Mouse (Mus musculus) midbrain, embryonic 16.5 days (tissue): ENCODE data around the gene Slc6a5. TPM values are rescaled to one million over a fixed set of nuclear protein-coding genes. Genes with fewer than 3 reads are reported as not detected.
"Not testable (repeated sequence)": the region's sequence is repeated elsewhere in the genome, so short reads cannot be mapped to it uniquely, and the experiment has no call there.

Experiments used
- ATAC-seq: fragments of 200-750 bp; cut with Nextera tagmentation; 2 replicates; pipeline ENCODE4 v1.8.0; 2017; ENCODE audit warnings: moderate TSS enrichment
- H3K27ac ChIP-seq: fragments of 300-500 bp; sonication (generic); 2 replicates; pipeline ENCODE4 v1.5.1; 2014; ENCODE audit warnings: mild to moderate bottlenecking, low read length, mixed read lengths
- H3K27me3 ChIP-seq: fragments of 300-500 bp; sonication (generic); 2 replicates; pipeline ENCODE4 v1.6.1; 2014; ENCODE audit warnings: low read depth, low read length, mixed read lengths; ENCODE audit not compliant: control insufficient read depth, insufficient read depth
- H3K36me3 ChIP-seq: fragments of 300-500 bp; sonication (generic); 2 replicates; pipeline ENCODE4 v1.6.1; 2014; ENCODE audit warnings: mild to moderate bottlenecking, low read length, moderate library complexity, mixed read lengths; ENCODE audit not compliant: control insufficient read depth, insufficient read depth
- H3K4me1 ChIP-seq: fragments of 300-500 bp; sonication (generic); 2 replicates; pipeline ENCODE4 v1.6.1; 2014; ENCODE audit warnings: mild to moderate bottlenecking, low read length, mixed read lengths; ENCODE audit not compliant: control insufficient read depth, insufficient read depth
- H3K4me2 ChIP-seq: fragments of 300-500 bp; sonication (generic); 2 replicates; pipeline ENCODE4 v1.6.1; 2014; ENCODE audit warnings: mild to moderate bottlenecking, low read length, mixed read lengths
- H3K4me3 ChIP-seq: fragments of 300-500 bp; sonication (generic); 2 replicates; pipeline ENCODE4 v1.5.1; 2014; ENCODE audit warnings: low read depth, mild to moderate bottlenecking, low read length, moderate library complexity, mixed read lengths
- H3K9ac ChIP-seq: fragments of 300-500 bp; sonication (generic); 2 replicates; pipeline ENCODE4 v1.6.1; 2014; ENCODE audit warnings: low read depth, low read length, mixed read lengths
- H3K9me3 ChIP-seq: fragments of 300-500 bp; sonication (generic); replicated peaks from 2 replicates; pipeline ENCODE4 v1.6.1; 2014; ENCODE audit warnings: mild to moderate bottlenecking, low read length, mixed read lengths; ENCODE audit not compliant: control insufficient read depth, poor library complexity, severe bottlenecking
- WGBS: fragments of 180-500 bp; shearing (Covaris S2); extraction: QIAGEN DNeasy Blood & Tissue Kit; methylation state at CpG from one replicate; pipeline ENCODE4 v1.1.7; 2014; 5-methylcytosine and 5-hydroxymethylcytosine counted together
- polyA plus RNA-seq: library from polyadenylated mRNA; unstranded; fragments of >200 nt; fragmentation: Nextera tagmentation; extraction: Ambion mirVana; gene quantifications from 2 replicates; pipeline ENCODE4 v1.2.1, GENCODE M21; 2015

Gene Slc6a5
- polyA plus RNA-seq, 1 experiment from 2014 or later, result 0.40 TPM

GRCm38 (mm10) chr7:49922928-49923327, 13.0 kb downstream of the Slc6a5 start:
- H3K9ac ChIP-seq, result peak overlapping the region; percentile 45
- H3K4me3 ChIP-seq, result no peak overlapping the region
- peaks cover 5% of the 10 kb centered on the region; the same call in 1 of the 2 replicates for H3K4me1 ChIP-seq
- ATAC-seq, result peak; percentile 77
- no peaks in the 10 kb centered on the region for H3K36me3 ChIP-seq
- peak overlapping the region; percentile 74 for H3K27ac ChIP-seq
- 0 out of 2 replicates have a peak, but pooled peaks cover 3% of the 10 kb centered on the region for H3K27me3 ChIP-seq
- H3K9me3 ChIP-seq, result 0 out of 2 replicates have a peak, but pooled peaks cover 2% of the 10 kb centered on the region
- 19% methylated on average over 4 of the region's 4 CpGs for WGBS
- H3K4me2 ChIP-seq, result peak overlapping the region; percentile 35

- peak overlapping the region; percentile 35 for H3K4me2 ChIP-seq
- H3K36me3 ChIP-seq, result no peaks in the 10 kb centered on the region
- H3K27ac ChIP-seq, result peak overlapping the region; percentile 74
- no peaks in the 10 kb centered on the region for H3K27me3 ChIP-seq
- peak; percentile 90 for ATAC-seq
- WGBS, result 0% methylated on average over 13 of the region's 13 CpGs
- peaks cover 5% of the 10 kb centered on the region; the same call in 1 of the 2 replicates for H3K4me1 ChIP-seq
- no peak overlapping the region for H3K4me3 ChIP-seq
- 0 out of 2 replicates have a peak, but pooled peaks cover 2% of the 10 kb centered on the region for H3K9me3 ChIP-seq
- peak overlapping the region; percentile 45; the same call in 1 of the 2 replicates for H3K9ac ChIP-seq
These were observed 13.4 kb downstream of the Slc6a5 start for GRCm38 (mm10) chr7:49923376-49923775.

DNA sequence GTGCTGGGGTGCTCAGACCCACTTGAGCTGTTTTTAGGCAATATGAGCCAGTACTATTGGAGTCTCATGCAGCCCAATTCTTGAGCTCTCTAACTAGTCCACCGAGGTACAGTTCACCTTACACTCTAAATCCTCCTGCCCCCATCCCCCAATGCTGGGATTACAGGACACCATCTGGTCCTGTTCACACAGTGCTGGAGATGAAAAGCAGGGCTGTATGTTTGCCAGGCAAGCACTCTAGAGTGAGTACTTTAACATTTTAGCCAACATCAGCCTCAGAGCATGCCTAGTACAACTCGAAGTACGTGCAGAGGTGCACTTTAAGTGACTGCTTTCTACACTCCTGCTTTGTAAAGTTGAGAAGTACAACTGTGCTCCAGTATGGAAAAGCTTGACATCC, 18.6 kb downstream of the Slc6a5 start:
- 65% methylated on average over 3 of the region's 3 CpGs for WGBS

DNA sequence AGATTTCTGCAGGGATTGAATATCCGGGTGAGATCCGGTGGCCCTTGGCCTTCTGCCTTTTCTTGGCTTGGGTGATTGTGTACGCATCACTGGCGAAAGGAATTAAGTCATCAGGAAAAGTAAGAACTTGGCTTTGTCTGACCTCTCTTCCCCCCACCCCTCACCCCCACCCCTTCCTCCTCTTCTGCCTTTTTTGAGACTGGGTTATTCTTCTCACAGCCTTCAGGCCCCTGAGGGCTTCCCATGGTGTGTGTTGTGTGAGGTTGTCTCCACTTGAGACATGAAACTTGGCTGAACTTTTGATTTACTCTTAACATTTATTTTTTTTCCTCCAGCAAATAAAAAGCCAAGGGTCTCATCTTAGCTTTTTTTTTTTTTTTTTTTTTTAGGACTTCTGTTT, 20.1 kb downstream of the Slc6a5 start:
- Histone ChIP-seq H3K27me3 (no peaks in the 10 kb centered on the region), H3K9me3 (no peaks in the 10 kb centered on the region), H3K27ac (no peak overlapping the region), H3K4me3 (no peak overlapping the region), H3K36me3 (no peaks in the 10 kb centered on the region), H3K4me2 (no peak overlapping the region), H3K9ac (no peak overlapping the region), H3K4me1 (no peaks in the 10 kb centered on the region)
- 28% methylated on average over 4 of the region's 4 CpGs for WGBS
- no peak for ATAC-seq

More for the DNA sequence above, 18.6 kb downstream of the Slc6a5 start:
- Histone ChIP-seq H3K36me3 (no peaks in the 10 kb centered on the region), H3K4me2 (no peak overlapping the region), H3K9ac (no peak overlapping the region), H3K27me3 (no peaks in the 10 kb centered on the region), H3K9me3 (no peaks in the 10 kb centered on the region), H3K4me1 (no peaks in the 10 kb centered on the region), H3K27ac (no peak overlapping the region), H3K4me3 (no peak overlapping the region)
- no peak for ATAC-seq

GRCm38 (mm10) chr7:49933386-49934115, 23.6 kb downstream of the Slc6a5 start:
- not testable (repeated sequence) for H3K4me2 ChIP-seq, H3K4me1 ChIP-seq, H3K4me3 ChIP-seq, H3K9me3 ChIP-seq, H3K9ac ChIP-seq, H3K27me3 ChIP-seq, ATAC-seq, H3K36me3 ChIP-seq, H3K27ac ChIP-seq
- WGBS, result 80% methylated on average over 14 of the region's 14 CpGs

GRCm38 (mm10) chr7:49936821-49937220, 26.9 kb downstream of the Slc6a5 start:
- H3K27me3 ChIP-seq, result no peaks in the 10 kb centered on the region
- no peaks in the 10 kb centered on the region for H3K4me1 ChIP-seq
- H3K4me2 ChIP-seq, result no peak overlapping the region
- no peak overlapping the region for H3K4me3 ChIP-seq
- H3K9ac ChIP-seq, result no peak overlapping the region
- H3K27ac ChIP-seq, result no peak overlapping the region
- 90% methylated on average over 3 of the region's 3 CpGs for WGBS
- H3K36me3 ChIP-seq, result no peaks in the 10 kb centered on the region
- ATAC-seq, result no peak
- no peaks in the 10 kb centered on the region for H3K9me3 ChIP-seq

- Histone ChIP-seq H3K36me3 (no peaks in the 10 kb centered on the region), H3K27me3 (no peaks in the 10 kb centered on the region), H3K4me2 (no peak overlapping the region), H3K9me3 (no peaks in the 10 kb centered on the region), H3K4me3 (no peak overlapping the region), H3K9ac (no peak overlapping the region), H3K27ac (no peak overlapping the region), H3K4me1 (no peaks in the 10 kb centered on the region)
- no peak for ATAC-seq
- WGBS, result 60% methylated on average over 3 of the region's 3 CpGs
These were observed 32.1 kb downstream of the Slc6a5 start for GRCm38 (mm10) chr7:49942023-49942422.

- H3K4me3 ChIP-seq, result no peak overlapping the region
- no peaks in the 10 kb centered on the region for H3K4me1 ChIP-seq
- no peaks in the 10 kb centered on the region for H3K27me3 ChIP-seq
- no peak overlapping the region for H3K4me2 ChIP-seq
- H3K9me3 ChIP-seq, result no peaks in the 10 kb centered on the region
- no peak overlapping the region for H3K9ac ChIP-seq
- H3K27ac ChIP-seq, result no peak overlapping the region
- no peaks in the 10 kb centered on the region for H3K36me3 ChIP-seq
- WGBS, result 55% methylated on average over 5 of the region's 5 CpGs
- no peak for ATAC-seq
These were observed 32.5 kb downstream of the Slc6a5 start for GRCm38 (mm10) chr7:49942490-49942889.

DNA sequence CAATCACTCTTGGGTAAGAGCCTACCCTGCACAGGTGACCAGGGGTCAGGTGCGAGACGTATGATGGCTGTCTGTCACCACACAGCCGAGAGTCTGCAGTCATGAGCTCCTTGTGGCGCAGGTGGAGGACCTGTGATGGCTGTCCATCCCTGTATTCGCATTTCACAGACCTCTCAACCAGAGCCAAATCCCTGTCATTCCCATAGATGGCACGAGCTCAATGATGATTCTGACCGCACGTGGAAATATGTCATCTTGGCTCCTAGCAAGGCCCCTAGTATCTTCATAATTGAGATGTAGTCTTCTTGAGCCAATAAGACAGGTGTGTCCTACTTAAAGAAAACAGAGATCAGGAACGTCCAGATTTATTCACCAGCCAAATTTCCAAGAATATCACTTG, 36.7 kb downstream of the Slc6a5 start:
- H3K9me3 ChIP-seq, result no peaks in the 10 kb centered on the region
- H3K4me3 ChIP-seq, result no peak overlapping the region
- H3K36me3 ChIP-seq, result no peaks in the 10 kb centered on the region
- H3K4me2 ChIP-seq, result no peak overlapping the region
- no peak overlapping the region for H3K27ac ChIP-seq
- no peak overlapping the region for H3K9ac ChIP-seq
- H3K27me3 ChIP-seq, result no peaks in the 10 kb centered on the region
- no peaks in the 10 kb centered on the region for H3K4me1 ChIP-seq
- WGBS, result 95% methylated on average over 9 of the region's 9 CpGs
- no peak for ATAC-seq
